Mouse (Mus musculus) WW6 (cell line): ENCODE measurements at regions not wholly inside any gene's neighbourhood (a gene's known extent, or its start where the extent isn't known, plus 50 kb on each side); places are given as distances from the start of the nearest gene placed in this dataset.
A peak's percentile ranks its signal among the peaks of the same experiment; 100 is the strongest.
"Not testable (repeated sequence)": the region's sequence is repeated elsewhere in the genome, so short reads cannot be mapped to it uniquely, and the experiment has no call there.

ENCODE experiments used
- DNase-seq: peaks from one replicate; pipeline ENCODE4 v3.0.0-alpha.2; 2013; ENCODE audit warnings: low read depth, low spot score

- no peak for DNase-seq
Measured at GRCm38 (mm10) chr16:73182258-73182657, 874.2 kb downstream of the Robo1 start.

- DNase-seq: peak; percentile 14
Measured at GRCm38 (mm10) chr16:73155447-73155846, 847.3 kb downstream of the Robo1 start.

- DNase-seq: not testable (repeated sequence)
Measured at GRCm38 (mm10) chr16:73127927-73128326, 819.8 kb downstream of the Robo1 start.

GRCm38 (mm10) chr16:73120568-73120967 lies 812.5 kb downstream of the Robo1 start:
- no peak for DNase-seq

- DNase-seq: no peak
Measured at GRCm38 (mm10) chr16:73117338-73117737, 809.2 kb downstream of the Robo1 start.

GRCm38 (mm10) chr16:73108021-73108452 lies 799.9 kb downstream of the Robo1 start:
- DNase-seq: no peak

GRCm38 (mm10) chr16:73107608-73108007 lies 799.5 kb downstream of the Robo1 start:
- no peak for DNase-seq

GRCm38 (mm10) chr16:73105496-73105895 lies 797.4 kb downstream of the Robo1 start:
- no peak for DNase-seq

- DNase-seq: no peak
Measured at GRCm38 (mm10) chr16:73100273-73100672, 792.2 kb downstream of the Robo1 start.

GRCm38 (mm10) chr16:73098760-73099159 lies 790.7 kb downstream of the Robo1 start:
- no peak for DNase-seq

- DNase-seq: no peak
Measured at GRCm38 (mm10) chr16:73097176-73097575, 789.1 kb downstream of the Robo1 start.

- peak; percentile 52 for DNase-seq
Measured at GRCm38 (mm10) chr16:73096091-73097083, 788.3 kb downstream of the Robo1 start.
